Mouse (Mus musculus): ENCODE data around the gene Hist1h1d. TPM values are rescaled to one million over a fixed set of nuclear protein-coding genes. Genes with fewer than 3 reads are reported as not detected.
"Not testable (repeated sequence)": the region's sequence is repeated elsewhere in the genome, so short reads cannot be mapped to it uniquely, and the experiment has no call there.

Gene Hist1h1d
- polyA plus RNA-seq, 1 experiment: 0.51 TPM

GRCm38 (mm10) chr13:23577835-23578234 lies 24.8 kb downstream of the Hist1h1d start:
- DNase-seq (ENCODE audit: low read depth): no peak
- TF ChIP-seq POLR2A (IDR thresholded peaks at IDR 0.05; ENCODE audit: borderline replicate concordance, extremely low read depth, insufficient read depth, insufficient read length, poor library complexity, severe bottlenecking): no peak
- no peak for TF ChIP-seq CTCF (IDR thresholded peaks at IDR 0.05; ENCODE audit: borderline replicate concordance, extremely low read depth, insufficient read depth, insufficient read length)

GRCm38 (mm10) chr13:23581408-23582218 lies 28.6 kb downstream of the Hist1h1d start, which contains the start of gene Hist1h4d:
Gene Hist1h4d (plus strand): TSS chr13:23581598.
- TF ChIP-seq POLR2A (IDR thresholded peaks at IDR 0.05; ENCODE audit: borderline replicate concordance, extremely low read depth, insufficient read depth, insufficient read length, poor library complexity, severe bottlenecking) (peak; percentile 86; the same call in 1 of the 2 replicates), CTCF (IDR thresholded peaks at IDR 0.05; ENCODE audit: borderline replicate concordance, extremely low read depth, insufficient read depth, insufficient read length) (no peak)
- DNase-seq (ENCODE audit: low read depth): peak; percentile 99

- TF ChIP-seq POLR2A (IDR thresholded peaks at IDR 0.05; ENCODE audit: borderline replicate concordance, extremely low read depth, insufficient read depth, insufficient read length, poor library complexity, severe bottlenecking) (no peak), CTCF (IDR thresholded peaks at IDR 0.05; ENCODE audit: borderline replicate concordance, extremely low read depth, insufficient read depth, insufficient read length) (no peak)
- peak; percentile 26 for DNase-seq (ENCODE audit: low read depth)
These were observed 29.4 kb downstream of the Hist1h1d start for GRCm38 (mm10) chr13:23582219-23583056.

- no peak for TF ChIP-seq POLR2A (IDR thresholded peaks at IDR 0.05; ENCODE audit: borderline replicate concordance, extremely low read depth, insufficient read depth, insufficient read length, poor library complexity, severe bottlenecking)
- TF ChIP-seq CTCF (IDR thresholded peaks at IDR 0.05; ENCODE audit: borderline replicate concordance, extremely low read depth, insufficient read depth, insufficient read length): no peak
- DNase-seq (ENCODE audit: low read depth): peak; percentile 26
These were observed 30.5 kb downstream of the Hist1h1d start for GRCm38 (mm10) chr13:23583387-23584068.

- DNase-seq (ENCODE audit: low read depth): peak; percentile 42
- TF ChIP-seq POLR2A (IDR thresholded peaks at IDR 0.05; ENCODE audit: borderline replicate concordance, extremely low read depth, insufficient read depth, insufficient read length, poor library complexity, severe bottlenecking): no peak
These were observed 31.3 kb downstream of the Hist1h1d start for GRCm38 (mm10) chr13:23584331-23584730.

- DNase-seq (ENCODE audit: low read depth): peak; percentile 88
- TF ChIP-seq CTCF (IDR thresholded peaks at IDR 0.05; ENCODE audit: borderline replicate concordance, extremely low read depth, insufficient read depth, insufficient read length) (no peak), POLR2A (IDR thresholded peaks at IDR 0.05; ENCODE audit: borderline replicate concordance, extremely low read depth, insufficient read depth, insufficient read length, poor library complexity, severe bottlenecking) (peak; percentile 22; the same call in 1 of the 2 replicates)
These were observed 32.0 kb downstream of the Hist1h1d start for GRCm38 (mm10) chr13:23585029-23585441.

- peak; percentile 51; the same call in 1 of the 2 replicates for TF ChIP-seq POLR2A (IDR thresholded peaks at IDR 0.05; ENCODE audit: borderline replicate concordance, extremely low read depth, insufficient read depth, insufficient read length, poor library complexity, severe bottlenecking)
- DNase-seq (ENCODE audit: low read depth): peak; percentile 98
These were observed 32.5 kb downstream of the Hist1h1d start for GRCm38 (mm10) chr13:23585442-23586098.

GRCm38 (mm10) chr13:23586099-23586939 lies 33.3 kb downstream of the Hist1h1d start:
- DNase-seq (ENCODE audit: low read depth): peak; percentile 63
- no peak for TF ChIP-seq CTCF (IDR thresholded peaks at IDR 0.05; ENCODE audit: borderline replicate concordance, extremely low read depth, insufficient read depth, insufficient read length)
- no peak for TF ChIP-seq POLR2A (IDR thresholded peaks at IDR 0.05; ENCODE audit: borderline replicate concordance, extremely low read depth, insufficient read depth, insufficient read length, poor library complexity, severe bottlenecking)

GRCm38 (mm10) chr13:23586940-23587225 lies 33.8 kb downstream of the Hist1h1d start:
- DNase-seq (ENCODE audit: low read depth): peak; percentile 20
- TF ChIP-seq CTCF (IDR thresholded peaks at IDR 0.05; ENCODE audit: borderline replicate concordance, extremely low read depth, insufficient read depth, insufficient read length) (no peak), POLR2A (IDR thresholded peaks at IDR 0.05; ENCODE audit: borderline replicate concordance, extremely low read depth, insufficient read depth, insufficient read length, poor library complexity, severe bottlenecking) (no peak)

- DNase-seq (ENCODE audit: low read depth): no peak
- no peak for TF ChIP-seq CTCF (IDR thresholded peaks at IDR 0.05; ENCODE audit: borderline replicate concordance, extremely low read depth, insufficient read depth, insufficient read length)
- TF ChIP-seq POLR2A (IDR thresholded peaks at IDR 0.05; ENCODE audit: borderline replicate concordance, extremely low read depth, insufficient read depth, insufficient read length, poor library complexity, severe bottlenecking): no peak
These were observed 38.1 kb downstream of the Hist1h1d start for GRCm38 (mm10) chr13:23591206-23591605.

GRCm38 (mm10) chr13:23591886-23592285 lies 38.8 kb downstream of the Hist1h1d start:
- DNase-seq (ENCODE audit: low read depth): not testable (repeated sequence)

All from brain, embryonic 14.5 days (tissue).